Mouse (Mus musculus) kidney, adult 2 months (tissue): ENCODE data around the gene Efna3. TPM values are rescaled to one million over a fixed set of nuclear protein-coding genes. Genes with fewer than 3 reads are reported as not detected.
A peak's percentile ranks its signal among the peaks of the same experiment; 100 is the strongest.

Experiments
- DNase-seq: peaks from one replicate; pipeline ENCODE4 v3.0.0; 2021
- H3K27ac ChIP-seq: fragments of 200-500 bp; 2 replicates; pipeline ENCODE4 v1.5.1; 2012; ENCODE audit warnings: low read depth, low read length, control low read depth, inconsistent platforms; ENCODE audit not compliant: insufficient read depth
- H3K27me3 ChIP-seq: fragments of 200-500 bp; replicated peaks from 2 replicates; pipeline ENCODE4 v1.6.1; 2012; ENCODE audit warnings: mild to moderate bottlenecking, moderate library complexity, low read length, inconsistent platforms; ENCODE audit not compliant: control insufficient read depth, insufficient read depth
- H3K36me3 ChIP-seq: fragments of 200-500 bp; 2 replicates; pipeline ENCODE4 v1.6.1; 2012; ENCODE audit warnings: mild to moderate bottlenecking, moderate library complexity, low read length, inconsistent platforms; ENCODE audit not compliant: control insufficient read depth, insufficient read depth
- H3K4me1 ChIP-seq: fragments of 200-500 bp; 2 replicates; pipeline ENCODE4 v1.6.1; 2011; ENCODE audit warnings: low read length; ENCODE audit not compliant: control insufficient read depth, insufficient read depth
- H3K4me3 ChIP-seq: fragments of 200-500 bp; 2 replicates; pipeline ENCODE4 v1.5.1; 2011; ENCODE audit warnings: mild to moderate bottlenecking, low read depth, low read length, control low read depth; ENCODE audit not compliant: insufficient read depth
- CTCF ChIP-seq: fragments of 200-500 bp; conservative IDR thresholded peaks from 2 replicates; pipeline ENCODE4 v1.5.1; 2011; ENCODE audit warnings: low read depth, mild to moderate bottlenecking, control low read depth, low read length, moderate library complexity, mixed read lengths; ENCODE audit not compliant: insufficient read depth, insufficient read length
- POLR2A ChIP-seq: fragments of 200-500 bp; IDR thresholded peaks from one replicate; pipeline ENCODE4 v1.6.1; 2011; ENCODE audit warnings: low read depth, low read length, control low read depth
- whole genome bisulfite sequencing: fragments of 180-500 bp; shearing (Covaris S2); methylation state at CpG from one replicate; pipeline ENCODE4 v1.1.7; 2018; 5-methylcytosine and 5-hydroxymethylcytosine counted together
- polyA plus RNA-seq: library from polyadenylated mRNA; depleted of rRNA; stranded (reverse); fragments of >200 nt; gene quantifications from 2 replicates; pipeline ENCODE4 v1.2.3, GENCODE M21; 2012

Gene Efna3
- polyA plus RNA-seq, 1 experiment, result 2.4 TPM

GRCm38 (mm10) chr3:89285526-89285925 lies 37.2 kb downstream of the Efna3 start:
- H3K36me3 ChIP-seq, result no peaks in the 10 kb centered on the region
- H3K4me1 ChIP-seq, result peaks cover 18% of the 10 kb centered on the region
- TF ChIP-seq CTCF, result no peak
- H3K4me3 ChIP-seq, result no peak overlapping the region
- DNase-seq, result no peak
- no peaks in the 10 kb centered on the region for H3K27me3 ChIP-seq
- WGBS, result 82% methylated on average over 2 of the region's 2 CpGs
- H3K27ac ChIP-seq, result no peak overlapping the region

- H3K27me3 ChIP-seq, result no peaks in the 10 kb centered on the region
- no peaks in the 10 kb centered on the region for H3K36me3 ChIP-seq
- peaks cover 21% of the 10 kb centered on the region for H3K4me1 ChIP-seq
- WGBS, result 68% methylated on average over 3 of the region's 3 CpGs
- no peak overlapping the region for H3K27ac ChIP-seq
- H3K4me3 ChIP-seq, result no peak overlapping the region
- DNase-seq, result no peak
- TF ChIP-seq POLR2A (no peak), CTCF (no peak)
These were observed 38.5 kb downstream of the Efna3 start for GRCm38 (mm10) chr3:89284261-89284660.

- DNase-seq, result no peak
- H3K4me1 ChIP-seq, result peaks cover 7% of the 10 kb centered on the region; the same call in 1 of the 2 replicates
- 13% methylated on average over 4 of the region's 4 CpGs for WGBS
These were observed 40.5 kb downstream of the Efna3 start for GRCm38 (mm10) chr3:89282291-89282643.

GRCm38 (mm10) chr3:89281579-89282290 lies 41.0 kb downstream of the Efna3 start:
- peaks cover 7% of the 10 kb centered on the region; the same call in 1 of the 2 replicates for H3K4me1 ChIP-seq
- 14% methylated on average over 20 of the region's 20 CpGs for WGBS
- peak overlapping the region; percentile 82; the same call in 1 of the 2 replicates for H3K4me3 ChIP-seq
- H3K36me3 ChIP-seq, result no peaks in the 10 kb centered on the region
- H3K27ac ChIP-seq, result peak overlapping the region; percentile 85
- DNase-seq, result peak; percentile 93
- TF ChIP-seq POLR2A (no peak), CTCF (peak; percentile 96)
- H3K27me3 ChIP-seq, result no peaks in the 10 kb centered on the region

More at GRCm38 (mm10) chr3:89282291-89282643, 40.5 kb downstream of the Efna3 start:
- Histone ChIP-seq H3K27me3 (no peaks in the 10 kb centered on the region), H3K27ac (no peak overlapping the region), H3K4me3 (no peak overlapping the region), H3K36me3 (no peaks in the 10 kb centered on the region)
- TF ChIP-seq CTCF, result no peak
- TF ChIP-seq POLR2A, result no peak

GRCm38 (mm10) chr3:89280606-89281511 lies 41.9 kb downstream of the Efna3 start, which contains the start of gene Efna1:
Efna1 (minus strand) TSS chr3:89281142.
- TF ChIP-seq POLR2A (no peak), CTCF (0 out of 2 replicates have a peak, but pooled peaks have one; percentile 29)
- Histone ChIP-seq H3K4me3 (peak within 1 kb of the TSS; percentile 82), H3K36me3 (no peaks in the 10 kb centered on the region; the same call in 1 of the 2 replicates), H3K27ac (peak within 1 kb of the TSS; percentile 85), H3K4me1 (peaks cover 12% of the 10 kb centered on the region; the same call in 1 of the 2 replicates), H3K27me3 (no peaks in the 10 kb centered on the region)
- peak; percentile 93 for DNase-seq
- WGBS, result under 1% methylated on average over 52 of the region's 52 CpGs

GRCm38 (mm10) chr3:89280050-89280605 lies 42.6 kb downstream of the Efna3 start:
- Histone ChIP-seq H3K27ac (peak overlapping the region; percentile 89), H3K4me3 (peak overlapping the region; percentile 82), H3K36me3 (peaks cover 1% of the 10 kb centered on the region; the same call in 1 of the 2 replicates), H3K4me1 (peaks cover 18% of the 10 kb centered on the region; the same call in 1 of the 2 replicates), H3K27me3 (no peaks in the 10 kb centered on the region)
- TF ChIP-seq POLR2A, result no peak
- no peak for TF ChIP-seq CTCF
- peak; percentile 71 for DNase-seq
- 1% methylated on average over 29 of the region's 29 CpGs for whole genome bisulfite sequencing
